In the genomic region with DNA sequence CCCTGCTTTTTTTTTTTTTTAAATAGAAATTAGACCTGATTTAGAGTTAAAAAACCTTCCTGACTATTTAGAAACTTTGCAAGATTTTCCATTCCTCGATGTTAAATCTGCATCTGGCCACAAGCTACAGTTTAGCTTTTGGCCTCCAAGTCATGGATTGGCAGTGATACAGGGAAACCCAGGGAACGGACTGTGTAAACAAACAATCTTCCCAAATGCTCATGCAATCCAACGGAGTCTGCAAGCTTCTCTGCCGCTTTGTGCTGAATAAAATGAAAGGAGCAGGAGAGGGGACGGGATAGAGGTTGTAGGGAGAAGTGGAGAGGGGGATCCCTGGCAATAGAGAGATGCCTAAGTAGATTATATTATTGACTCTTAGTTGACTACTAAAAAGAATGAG, we compare ENCODE assay signal across 10 mouse cellular contexts. TPM values are rescaled to one million over a fixed set of nuclear protein-coding genes. Genes with fewer than 3 reads are reported as not detected.
A peak's percentile ranks its signal among the peaks of the same experiment; 100 is the strongest.
DNase-seq lines count a peak whose midpoint lies in the region; ATAC-seq lines count a peak whose summit lies in the region.
"Had no signal": no experiment of that assay in that cellular context is flagged by ENCODE, and none has a peak within 500 bp of the region (broad histone marks: within the 10 kb centered on the region; RNA-seq: fewer than 3 reads in every experiment).

No protein-coding gene starts in this region.

- no peaks in the 10 kb centered on the region for H3K27me3 ChIP-seq in forebrain, embryonic 14.5 days (replicated peaks; ENCODE audit: control insufficient read depth, insufficient read depth, low read length)
- no peaks in the 10 kb centered on the region for H3K27me3 ChIP-seq in forebrain, embryonic 10.5 days (ENCODE audit: poor library complexity, severe bottlenecking)
- no peaks in the 10 kb centered on the region for H3K27me3 ChIP-seq in forebrain, embryonic 16.5 days (replicated peaks; ENCODE audit: control insufficient read depth, insufficient read depth, low read length)
- H3K27me3 ChIP-seq: CH12.LX; embryonic facial prominence, embryonic 13.5 days had no signal

- no peaks in the 10 kb centered on the region for H3K36me3 ChIP-seq in forebrain, embryonic 14.5 days (ENCODE audit: control insufficient read depth, insufficient read depth, low read length)
- H3K36me3 ChIP-seq in forebrain, embryonic 10.5 days (replicated peaks): no peaks in the 10 kb centered on the region
- no peaks in the 10 kb centered on the region for H3K36me3 ChIP-seq in forebrain, embryonic 16.5 days (ENCODE audit: control insufficient read depth, insufficient read depth)
- H3K36me3 ChIP-seq: embryonic facial prominence, embryonic 13.5 days had no signal

- H3K4me2 ChIP-seq in forebrain, embryonic 14.5 days (ENCODE audit: low read length): no peak overlapping the region
- no peak overlapping the region for H3K4me2 ChIP-seq in forebrain, embryonic 16.5 days (ENCODE audit: low read length)
- H3K4me2 ChIP-seq: embryonic facial prominence, embryonic 13.5 days had no signal

- H3K9ac ChIP-seq in forebrain, embryonic 14.5 days (ENCODE audit: low read length): no peak overlapping the region
- H3K9ac ChIP-seq in forebrain, embryonic 16.5 days (replicated peaks; ENCODE audit: low read depth, low read length): no peak overlapping the region
- H3K9ac ChIP-seq: embryonic facial prominence, embryonic 13.5 days had no signal

- WGBS in forebrain, embryonic 14.5 days: 73% methylated on average over 5 of the region's 5 CpGs
- 79% methylated on average over 5 of the region's 5 CpGs for WGBS in forebrain, embryonic 10.5 days
- WGBS in forebrain, embryonic 16.5 days: 61% methylated on average over 5 of the region's 5 CpGs

- peak; percentile 33 for DNase-seq in forebrain, embryonic 14.5 days (ENCODE audit: low spot score)
- no peak for DNase-seq in forebrain, embryonic 10.5 days (ENCODE audit: extremely low spot score, low spot score)
- DNase-seq in urinary bladder, postnatal 14 days (ENCODE audit: low spot score): peak; percentile 64
- no peak for DNase-seq in urinary bladder, adult 2 months (ENCODE audit: low spot score)
- peak; percentile 36 to 38 for DNase-seq in kidney, postnatal 25 days
- peak; percentile 56 to 71 for DNase-seq in urinary bladder, postnatal 36 days (ENCODE audit: low spot score in 2 of 2)
- DNase-seq in right cerebral cortex, postnatal 36 days (ENCODE audit: low spot score in 2 of 2): no peak

- H3K4me1 ChIP-seq in forebrain, embryonic 14.5 days (ENCODE audit: control insufficient read depth, insufficient read depth, low read length): 0 out of 2 replicates have a peak, but pooled peaks cover 4% of the 10 kb centered on the region
- H3K4me1 ChIP-seq in forebrain, embryonic 10.5 days: peaks cover 8% of the 10 kb centered on the region
- peaks cover 8% of the 10 kb centered on the region; the same call in 1 of the 2 replicates for H3K4me1 ChIP-seq in forebrain, embryonic 16.5 days (replicated peaks; ENCODE audit: control insufficient read depth, insufficient read depth, low read length)
- H3K4me1 ChIP-seq: embryonic facial prominence, embryonic 13.5 days had no signal

- H3K9me3 ChIP-seq in forebrain, embryonic 14.5 days (replicated peaks; ENCODE audit: control insufficient read depth, low read length): no peaks in the 10 kb centered on the region
- H3K9me3 ChIP-seq in forebrain, embryonic 10.5 days: no peaks in the 10 kb centered on the region
- no peaks in the 10 kb centered on the region for H3K9me3 ChIP-seq in forebrain, embryonic 16.5 days (ENCODE audit: control insufficient read depth, low read length)
- H3K9me3 ChIP-seq: embryonic facial prominence, embryonic 13.5 days had no signal

- no peak overlapping the region for H3K27ac ChIP-seq in forebrain, embryonic 14.5 days (ENCODE audit: low read depth, low read length)
- H3K27ac ChIP-seq in forebrain, embryonic 10.5 days: no peak overlapping the region
- no peak overlapping the region for H3K27ac ChIP-seq in forebrain, embryonic 16.5 days (ENCODE audit: low read length)
- H3K27ac ChIP-seq: embryonic facial prominence, embryonic 13.5 days had no signal

- no peak for ATAC-seq in forebrain, embryonic 14.5 days
- ATAC-seq in forebrain, embryonic 16.5 days: no peak

- H3K4me3 ChIP-seq in forebrain, embryonic 14.5 days (ENCODE audit: low read depth, low read length): no peak overlapping the region
- H3K4me3 ChIP-seq in forebrain, embryonic 10.5 days: no peak overlapping the region
- no peak overlapping the region for H3K4me3 ChIP-seq in forebrain, embryonic 16.5 days (replicated peaks; ENCODE audit: low read length)
- H3K4me3 ChIP-seq: embryonic facial prominence, embryonic 13.5 days had no signal

RNA-seq across cellular contexts. Expression of gene Mamdc2, which starts 47.8 kb away (rescaled TPM):
- 1.8 and 1.9 TPM in 2 replicates for polyA plus RNA-seq in forebrain, embryonic 14.5 days (2014; fragmentation: Nextera tagmentation; extraction: Ambion mirVana)
- polyA plus RNA-seq in forebrain, embryonic 10.5 days (2016; fragmentation: Nextera tagmentation; extraction: Ambion mirVana): 0.56 and 0.86 TPM in 2 replicates
- 19.0 and 26.0 TPM in 2 replicates for polyA plus RNA-seq in urinary bladder, adult 2 months (2012; rRNA removed)
- 1.3 and 1.5 TPM in 2 replicates for polyA plus RNA-seq in forebrain, embryonic 16.5 days (2015; fragmentation: Nextera tagmentation; extraction: Ambion mirVana)

Comparison
In these comparisons a context has a peak if more than half of its experiments do, and no peak if none do; other contexts are left out.
1. DNase-seq: peak in forebrain, embryonic 14.5 days (single experiment), urinary bladder, postnatal 14 days (single experiment), kidney, postnatal 25 days (2 of 2) and urinary bladder, postnatal 36 days (2 of 2); none in forebrain, embryonic 10.5 days (single experiment), urinary bladder, adult 2 months (single experiment) and right cerebral cortex, postnatal 36 days (0 of 2).